Mouse (Mus musculus): ENCODE measurements at regions not wholly inside any gene's neighbourhood (a gene's known extent, or its start where the extent isn't known, plus 50 kb on each side); places are given as distances from the start of the nearest gene placed in this dataset.

GRCm38 (mm10) chr4:127501881-127502280, 143.9 kb upstream of the Gjb5 start:
- TF ChIP-seq GATA1 (IDR thresholded peaks at IDR 0.05; ENCODE audit: borderline replicate concordance, low read length) (no peak), FLI1 (IDR thresholded peaks at IDR 0.05; ENCODE audit: low read length) (no peak)
